Mouse (Mus musculus) midbrain, postnatal 0 days (tissue): ENCODE data around the gene Palm. TPM values are rescaled to one million over a fixed set of nuclear protein-coding genes. Genes with fewer than 3 reads are reported as not detected.

Source experiments
- ATAC-seq: fragments of 200-750 bp; cut with Nextera tagmentation; 2 replicates; pipeline ENCODE4 v1.8.0; 2017; ENCODE audit warnings: moderate number of reproducible peaks, mild to moderate bottlenecking, moderate TSS enrichment, moderate library complexity; ENCODE audit not compliant: low FRiP score
- DNase-seq: peaks from one replicate; pipeline ENCODE4 v3.0.0-alpha.2; 2015; ENCODE audit warnings: low spot score
- H3K27ac ChIP-seq: fragments of 300-500 bp; sonication (generic); 2 replicates; pipeline ENCODE4 v1.5.1; 2014; ENCODE audit warnings: low read depth, mild to moderate bottlenecking, low read length, mixed read lengths
- H3K27me3 ChIP-seq: fragments of 300-500 bp; sonication (generic); 2 replicates; pipeline ENCODE4 v1.6.1; 2014; ENCODE audit warnings: low read length, control low read depth, mixed read lengths; ENCODE audit not compliant: insufficient read depth
- H3K36me3 ChIP-seq: fragments of 300-500 bp; sonication (generic); 2 replicates; pipeline ENCODE4 v1.6.1; 2014; ENCODE audit warnings: low read length, control low read depth, mixed read lengths; ENCODE audit not compliant: insufficient read depth
- H3K4me1 ChIP-seq: fragments of 300-500 bp; sonication (generic); 2 replicates; pipeline ENCODE4 v1.6.1; 2014; ENCODE audit warnings: mild to moderate bottlenecking, control low read depth, antibody characterized with exemption, low read length, mixed read lengths; ENCODE audit not compliant: insufficient read depth
- H3K4me2 ChIP-seq: fragments of 300-500 bp; sonication (generic); 2 replicates; pipeline ENCODE4 v1.6.1; 2014; ENCODE audit warnings: low read depth, mild to moderate bottlenecking, low read length, mixed read lengths; ENCODE audit not compliant: poor library complexity, severe bottlenecking
- H3K4me3 ChIP-seq: fragments of 300-500 bp; sonication (generic); 2 replicates; pipeline ENCODE4 v1.5.1; 2014; ENCODE audit warnings: low read depth, mild to moderate bottlenecking, low read length, moderate library complexity
- H3K9ac ChIP-seq: fragments of 300-500 bp; sonication (generic); replicated peaks from 2 replicates; pipeline ENCODE4 v1.6.1; 2014; ENCODE audit warnings: mild to moderate bottlenecking, low read length, moderate library complexity, mixed read lengths; ENCODE audit not compliant: poor library complexity, severe bottlenecking
- H3K9me3 ChIP-seq: fragments of 300-500 bp; sonication (generic); 2 replicates; pipeline ENCODE4 v1.6.1; 2016; ENCODE audit warnings: low read length, control low read depth
- CTCF ChIP-seq: IDR thresholded peaks from 2 replicates; pipeline ENCODE4 v1.5.1; 2016; ENCODE audit warnings: antibody characterized with exemption, mild to moderate bottlenecking
- WGBS: fragments of 180-500 bp; shearing (Covaris S2); extraction: QIAGEN DNeasy Blood & Tissue Kit; methylation state at CpG from one replicate; pipeline ENCODE4 v1.1.7; 2014; 5-methylcytosine and 5-hydroxymethylcytosine counted together
- polyA plus RNA-seq: library from polyadenylated mRNA; unstranded; fragments of >200 nt; fragmentation: Nextera tagmentation; extraction: Ambion mirVana; gene quantifications from 2 replicates; pipeline ENCODE4 v1.2.1, GENCODE M21; 2015
- total RNA-seq: library from RNA; depleted of rRNA; stranded (reverse); fragments of >200 nt; gene quantifications from 2 replicates; pipeline ENCODE4 v1.2.3, GENCODE M21; 2014

Gene Palm
- total and polyA plus RNA-seq, 2 experiments from 2014 or later, result 165 to 302 TPM

- 84% methylated on average over 3 of the region's 3 CpGs for WGBS
- Histone ChIP-seq H3K36me3 (peaks cover 37% of the 10 kb centered on the region), H3K27me3 (no peaks in the 10 kb centered on the region), H3K4me1 (peaks cover 8% of the 10 kb centered on the region; the same call in 1 of the 2 replicates), H3K4me2 (no peak overlapping the region), H3K4me3 (no peak overlapping the region), H3K27ac (no peak overlapping the region), H3K9ac (no peak overlapping the region), H3K9me3 (no peaks in the 10 kb centered on the region)
- DNase-seq (no peak), ATAC-seq (no peak)
- no peak for TF ChIP-seq CTCF
Observed at GRCm38 (mm10) chr10:79762875-79763274, 30.5 kb upstream of the Palm start.

- Histone ChIP-seq H3K27me3 (no peaks in the 10 kb centered on the region), H3K9me3 (no peaks in the 10 kb centered on the region), H3K9ac (no peak overlapping the region), H3K4me1 (peaks cover 8% of the 10 kb centered on the region; the same call in 1 of the 2 replicates), H3K4me3 (no peak overlapping the region), H3K4me2 (no peak overlapping the region), H3K36me3 (peaks cover 23% of the 10 kb centered on the region), H3K27ac (no peak overlapping the region)
- WGBS, result 85% methylated on average over 7 of the region's 7 CpGs
- ATAC-seq (no peak), DNase-seq (no peak)
- TF ChIP-seq CTCF, result no peak
Observed at GRCm38 (mm10) chr10:79764234-79764633, 29.1 kb upstream of the Palm start.

GRCm38 (mm10) chr10:79765228-79765745 is 28.1 kb upstream of the Palm start:
- Histone ChIP-seq H3K27me3 (no peaks in the 10 kb centered on the region), H3K4me1 (peaks cover 8% of the 10 kb centered on the region; the same call in 1 of the 2 replicates), H3K9me3 (no peaks in the 10 kb centered on the region), H3K9ac (0 out of 2 replicates have a peak overlapping the region, but pooled peaks have one; percentile 95), H3K36me3 (peaks cover 22% of the 10 kb centered on the region), H3K4me2 (peak overlapping the region; percentile 87), H3K4me3 (peak overlapping the region; percentile 94), H3K27ac (no peak overlapping the region)
- TF ChIP-seq CTCF, result no peak
- WGBS, result 52% methylated on average over 2 of the region's 2 CpGs
- DNase-seq, result no peak
- no peak for ATAC-seq

- peak overlapping the region; percentile 95 for H3K9ac ChIP-seq
- H3K36me3 ChIP-seq, result peaks cover 16% of the 10 kb centered on the region
- peak overlapping the region; percentile 94 for H3K4me3 ChIP-seq
- no peak for TF ChIP-seq CTCF
- peak overlapping the region; percentile 87 for H3K4me2 ChIP-seq
- H3K4me1 ChIP-seq, result peaks cover 8% of the 10 kb centered on the region; the same call in 1 of the 2 replicates
- 10% methylated on average over 14 of the region's 16 CpGs for WGBS
- no peaks in the 10 kb centered on the region for H3K27me3 ChIP-seq
- H3K27ac ChIP-seq, result peak overlapping the region; percentile 94
- DNase-seq (no peak), ATAC-seq (no peak)
- H3K9me3 ChIP-seq, result no peaks in the 10 kb centered on the region
Observed at GRCm38 (mm10) chr10:79766001-79766507, 27.3 kb upstream of the Palm start.

- Histone ChIP-seq H3K4me1 (peaks cover 8% of the 10 kb centered on the region; the same call in 1 of the 2 replicates), H3K9ac (peak within 1 kb of the TSS; percentile 95), H3K4me3 (peak within 1 kb of the TSS; percentile 94), H3K4me2 (peak within 1 kb of the TSS; percentile 87), H3K27ac (peak within 1 kb of the TSS; percentile 94), H3K9me3 (no peaks in the 10 kb centered on the region), H3K36me3 (peaks cover 9% of the 10 kb centered on the region), H3K27me3 (no peaks in the 10 kb centered on the region)
- DNase-seq (peak; percentile 98), ATAC-seq (peak; percentile 89)
- TF ChIP-seq CTCF, result no peak
- WGBS, result under 1% methylated on average over 90 of the region's 101 CpGs
Observed at GRCm38 (mm10) chr10:79766508-79767325, 26.7 kb upstream of the Palm start, which contains the start of gene Rnf126. TSS of gene Rnf126 (minus strand) at chr10:79766952.
